Mouse (Mus musculus) granulocyte monocyte progenitor cell, adult 5-6 weeks (primary cell): ENCODE results near the gene Snx30. TPM values are rescaled to one million over a fixed set of nuclear protein-coding genes. Genes with fewer than 3 reads are reported as not detected.
"Not testable (repeated sequence)": the region's sequence is repeated elsewhere in the genome, so short reads cannot be mapped to it uniquely, and the experiment has no call there.

Source experiments
- ATAC-seq: replicated peaks from 2 replicates; pipeline ENCODE4 v1.8.0; 2016; ENCODE audit warnings: mild to moderate bottlenecking, moderate TSS enrichment, inconsistent platforms; ENCODE audit not compliant: poor library complexity, severe bottlenecking
- total RNA-seq, 2 experiments: library from RNA; stranded (forward) in 1 of 2; stranded (reverse) in 1 of 2; fragments of 200-712, 200-1000 nt in 1 of 2; fragments of >200 nt in 1 of 2; fragmentation: Nextera tagmentation in 1 of 2; gene quantifications; 2 replicates each; pipeline ENCODE4 v1.2.3; 2014 to 2017

The Snx30 gene
- total RNA-seq, 2 experiments from 2014 or later, result 18.8 to 25.8 TPM

- ATAC-seq, result no peak
Measured at GRCm38 (mm10) chr4:59789015-59789414, 16.6 kb upstream of the Snx30 start.

GRCm38 (mm10) chr4:59793626-59794025 lies 12.0 kb upstream of the Snx30 start:
- not testable (repeated sequence) for ATAC-seq

- no peak for ATAC-seq
Measured at GRCm38 (mm10) chr4:59794116-59794515, 11.5 kb upstream of the Snx30 start.

GRCm38 (mm10) chr4:59795788-59796455 lies 9.7 kb upstream of the Snx30 start:
- peak; percentile 55 for ATAC-seq

GRCm38 (mm10) chr4:59800181-59800580 lies 5.5 kb upstream of the Snx30 start:
- ATAC-seq, result no peak

GRCm38 (mm10) chr4:59801489-59801888 lies 4.2 kb upstream of the Snx30 start, which contains the start of gene Inip:
Gene Inip, minus strand, starts transcription at chr4:59801589.
- ATAC-seq, result no peak

- ATAC-seq, result no peak
Measured at GRCm38 (mm10) chr4:59802107-59802506, 3.5 kb upstream of the Snx30 start.

- no peak for ATAC-seq
Measured at GRCm38 (mm10) chr4:59802792-59803191, 2.8 kb upstream of the Snx30 start.

GRCm38 (mm10) chr4:59803358-59803757 lies 2.3 kb upstream of the Snx30 start:
- ATAC-seq, result peak; percentile 61

- ATAC-seq, result no peak
Measured at GRCm38 (mm10) chr4:59804754-59805153, 886 bp upstream of the Snx30 start.

GRCm38 (mm10) chr4:59805968-59806878 lies 583 bp downstream of the Snx30 start:
- ATAC-seq, result peak; percentile 20

- ATAC-seq, result no peak
Measured at GRCm38 (mm10) chr4:59806879-59807195, 1.2 kb downstream of the Snx30 start.

GRCm38 (mm10) chr4:59807521-59807920 lies 1.9 kb downstream of the Snx30 start:
- ATAC-seq, result no peak

GRCm38 (mm10) chr4:59808396-59808795 lies 2.8 kb downstream of the Snx30 start:
- peak; percentile 59 for ATAC-seq

GRCm38 (mm10) chr4:59814094-59814493 lies 8.5 kb downstream of the Snx30 start:
- no peak for ATAC-seq

- peak; percentile 54 for ATAC-seq
Measured at GRCm38 (mm10) chr4:59815121-59815810, 9.6 kb downstream of the Snx30 start.

GRCm38 (mm10) chr4:59816016-59816415 lies 10.4 kb downstream of the Snx30 start:
- ATAC-seq, result no peak

GRCm38 (mm10) chr4:59816477-59816876 lies 10.8 kb downstream of the Snx30 start:
- ATAC-seq, result no peak

GRCm38 (mm10) chr4:59817790-59818189 lies 12.2 kb downstream of the Snx30 start:
- no peak for ATAC-seq

- no peak for ATAC-seq
Measured at GRCm38 (mm10) chr4:59818498-59818897, 12.9 kb downstream of the Snx30 start.

- no peak for ATAC-seq
Measured at GRCm38 (mm10) chr4:59819054-59819472, 13.4 kb downstream of the Snx30 start.
